ENCODE assay signal across 21 mouse cellular contexts in genomic region chr7:127810650-127811049, GRCm38 (mm10). TPM values are rescaled to one million over a fixed set of nuclear protein-coding genes. Genes with fewer than 3 reads are reported as not detected.
"Had no signal": no experiment of that assay in that cellular context is flagged by ENCODE, and none has a peak within 500 bp of the region (broad histone marks: within the 10 kb centered on the region; RNA-seq: fewer than 3 reads in every experiment).

No protein-coding gene starts in this region.

- DNase-seq: kidney, adult 8-10 months; layer of hippocampus, adult 9-11 months; liver; liver, embryonic 13.5 days; lung, embryonic 14.5 days; thymus, postnatal 25 days had no signal

- ATAC-seq: lung, postnatal 0 days; midbrain, embryonic 13.5 days had no signal

- H3K4me1 ChIP-seq: limb, embryonic 10.5 days; limb, embryonic 13.5 days; midbrain, embryonic 13.5 days had no signal

- H3K9ac ChIP-seq: kidney, embryonic 15.5 days; limb, embryonic 13.5 days; liver, embryonic 13.5 days; lung, embryonic 14.5 days; midbrain, embryonic 13.5 days had no signal

- H3K36me3 ChIP-seq: liver, embryonic 13.5 days had no signal

- H3K27me3 ChIP-seq: kidney, embryonic 15.5 days; limb, embryonic 13.5 days; liver, embryonic 13.5 days; midbrain, embryonic 13.5 days had no signal

- H3K4me3 ChIP-seq: kidney, embryonic 15.5 days; layer of hippocampus, adult 2 months; limb, embryonic 10.5 days; limb, embryonic 13.5 days; liver, embryonic 13.5 days; midbrain, embryonic 13.5 days had no signal

- H3K4me2 ChIP-seq: kidney, embryonic 15.5 days; limb, embryonic 13.5 days; liver, embryonic 13.5 days; lung, embryonic 14.5 days; midbrain, embryonic 13.5 days had no signal

- H3K27ac ChIP-seq: kidney, embryonic 15.5 days; layer of hippocampus, adult 2 months; limb, embryonic 10.5 days; limb, embryonic 13.5 days; liver, embryonic 13.5 days; macrophage; midbrain, embryonic 13.5 days; stomach, postnatal 0 days had no signal

- H3K9me3 ChIP-seq: kidney, embryonic 15.5 days; limb, embryonic 10.5 days; limb, embryonic 13.5 days; liver, embryonic 13.5 days; midbrain, embryonic 13.5 days had no signal

RNA-seq across cellular contexts. Expression of gene Gm49388, which starts 25.2 kb away (rescaled TPM):
- total RNA-seq: megakaryocyte, adult 5-6 weeks; midbrain, postnatal 0 days had no signal
- polyA plus RNA-seq: kidney, embryonic 15.5 days; large intestine, adult 2 months; limb, embryonic 10.5 days; limb, embryonic 13.5 days; liver, embryonic 13.5 days; liver, embryonic 16.5 days; lung, postnatal 0 days; midbrain, embryonic 13.5 days; midbrain, postnatal 0 days; neural tube, embryonic 11.5 days; stomach, embryonic 14.5 days; stomach, postnatal 0 days; thymus, postnatal 0 days had no signal
